Mouse (Mus musculus): Measurements from ENCODE around the gene Cx3cr1. TPM values are rescaled to one million over a fixed set of nuclear protein-coding genes. Genes with fewer than 3 reads are reported as not detected.

The Cx3cr1 gene
- polyA plus RNA-seq (2015; fragmentation: Nextera tagmentation; extraction: Ambion mirVana): 4.4 and 8.5 TPM in 2 replicates

DNA sequence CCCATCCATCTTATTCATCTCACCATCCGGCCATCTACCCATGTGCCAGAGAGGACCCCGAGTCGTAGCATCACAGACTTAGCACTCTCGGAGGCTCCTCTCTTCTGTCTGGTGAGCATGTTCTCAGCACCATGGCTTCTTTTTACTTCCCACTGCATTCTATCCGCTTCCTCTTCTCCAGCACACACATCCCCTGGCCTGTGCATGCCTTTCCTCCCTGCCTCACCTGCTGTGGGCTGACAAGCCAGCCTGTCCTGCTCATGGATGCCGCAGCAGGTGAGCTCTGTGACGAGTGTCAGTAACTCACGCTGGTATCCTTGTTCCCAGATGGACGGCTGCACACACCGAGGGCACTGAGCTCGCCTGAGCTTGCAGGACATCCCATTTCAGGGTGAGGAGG, at the start of gene Cx3cr1:
Gene Cx3cr1 (minus strand): TSS at position 101 of the 400 bp plus-strand sequence.

DNA sequence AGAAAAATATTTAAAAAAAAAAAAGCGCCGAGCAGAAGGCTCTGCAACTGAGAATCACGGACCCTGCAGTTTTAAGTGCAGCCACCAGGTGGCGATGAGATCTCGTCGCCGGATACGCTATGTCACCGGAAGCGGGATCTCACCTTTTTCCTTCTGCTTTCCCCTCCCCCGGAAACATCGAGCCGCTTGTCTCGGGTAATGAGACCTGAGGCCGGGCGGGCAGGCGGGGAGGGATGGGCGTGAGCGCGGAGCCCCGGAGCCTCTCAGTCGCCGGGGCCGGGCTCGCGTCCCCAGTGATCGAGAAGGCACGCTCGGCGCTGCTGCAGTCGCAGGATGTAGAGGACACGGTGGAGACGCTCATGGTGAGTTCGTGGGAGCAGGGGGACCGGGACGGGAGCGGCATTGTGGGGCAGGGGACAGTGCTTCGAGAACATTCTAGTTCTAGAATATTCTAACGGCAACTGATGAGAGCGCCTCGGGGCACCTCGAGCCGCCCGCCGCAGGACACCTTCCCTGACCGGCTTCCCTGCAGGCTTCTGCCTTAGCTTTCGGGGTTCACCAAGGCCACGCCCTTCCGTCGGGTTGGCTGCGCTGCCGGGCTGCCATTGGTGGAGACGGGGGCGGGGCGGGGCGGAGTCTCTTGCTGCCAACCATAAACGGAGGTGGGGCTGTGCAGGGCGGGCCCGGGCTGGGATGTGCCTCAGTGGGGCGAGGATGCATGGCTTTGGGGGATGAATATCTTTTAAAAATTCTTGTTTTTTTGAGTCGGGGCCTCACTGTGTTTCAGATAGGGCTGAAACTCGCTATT, 40.7 kb upstream of the Cx3cr1 start, which contains the start of gene Slc25a38:
Gene Slc25a38 (plus strand): TSS at position 164 of the 808 bp plus-strand sequence.

DNA sequence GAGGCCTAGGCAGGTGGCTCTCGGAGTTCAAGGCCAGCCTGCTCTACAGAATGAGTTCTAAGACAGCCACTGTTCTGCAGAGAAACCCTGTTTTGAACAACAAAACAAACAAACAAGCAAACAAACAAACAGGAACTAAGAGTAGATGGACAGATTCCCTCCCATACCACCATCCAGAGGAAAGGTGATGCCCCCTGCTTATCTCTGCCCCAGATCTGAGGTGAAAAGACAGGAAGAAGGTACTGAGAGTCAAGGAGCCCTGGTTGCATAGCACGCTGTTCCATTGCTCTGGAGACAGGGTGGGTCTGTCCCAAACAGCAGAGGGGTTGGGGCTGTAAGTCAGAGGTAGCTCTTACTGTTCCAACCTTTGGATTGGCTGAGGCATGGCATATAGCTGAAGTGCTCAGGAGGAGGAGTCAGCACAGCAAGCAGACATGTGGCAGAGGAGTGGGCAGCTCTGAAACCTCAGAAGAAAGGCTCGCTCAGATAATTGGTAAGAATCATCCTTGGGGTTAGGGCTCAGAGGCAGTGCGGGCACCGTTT, 22.1 kb upstream of the Cx3cr1 start, which contains the start of gene Ccr8:
Gene Ccr8 (plus strand): TSS at position 419 of the 543 bp plus-strand sequence.

GRCm38 (mm10) chr9:120023086-120023811, 46.4 kb downstream of the Cx3cr1 start, which contains the start of gene Xirp1:
Gene Xirp1, minus strand, starts transcription at chr9:120023598.

GRCm38 (mm10) chr9:119984536-119985011, 85.1 kb downstream of the Cx3cr1 start, which contains the start of gene Csrnp1:
Gene Csrnp1, minus strand, starts transcription at chr9:119984658.

DNA sequence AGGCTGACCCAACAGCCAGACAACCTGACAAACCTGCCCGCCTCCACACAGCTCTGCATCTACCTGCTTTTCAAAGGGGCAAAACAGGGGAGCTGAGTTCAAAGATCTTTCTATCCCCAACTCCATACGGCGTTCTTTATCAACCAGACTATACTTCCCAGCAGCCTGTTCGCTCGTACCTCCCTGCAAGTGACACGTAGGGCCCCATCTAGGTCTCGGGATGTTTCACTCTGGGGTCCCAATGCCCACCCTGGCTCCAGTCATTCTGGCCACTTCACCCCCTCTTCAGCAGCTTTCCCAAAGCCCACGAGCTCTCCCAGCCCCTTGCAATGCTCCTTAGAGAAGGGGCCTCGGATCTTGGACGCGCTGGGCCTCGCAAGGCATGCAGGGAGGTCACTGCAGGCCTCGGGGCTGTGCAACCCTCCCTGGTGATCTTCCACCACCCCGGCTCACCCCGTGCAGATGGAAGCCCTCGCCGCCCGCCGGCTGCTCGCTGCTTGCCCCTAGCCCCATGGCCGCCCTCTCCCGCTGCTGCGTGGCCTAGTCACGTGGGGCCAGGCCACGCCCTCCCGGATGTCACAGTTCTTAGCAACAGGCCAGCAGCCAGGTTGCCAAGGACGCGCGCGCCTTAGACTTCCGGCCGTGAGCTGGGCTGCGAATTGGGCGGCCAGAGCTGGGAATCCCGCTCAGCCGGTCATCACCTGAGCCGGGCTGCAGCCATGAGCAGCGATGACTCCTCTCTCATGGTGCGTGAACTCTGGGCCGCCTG, 132.5 kb downstream of the Cx3cr1 start, which contains the start of the genes Gorasp1 and Ttc21a:
Gene Gorasp1 (minus strand): TSS at position 561 of the 769 bp plus-strand sequence.
Gene Ttc21a (plus strand): TSS at position 602 of the 769 bp plus-strand sequence.

GRCm38 (mm10) chr9:119894339-119895009, 175.2 kb downstream of the Cx3cr1 start, which contains the start of gene Wdr48:
Gene Wdr48, plus strand, starts transcription at chr9:119894878.

Other genes starting within 250 kb of the Cx3cr1 start
- 0.02 and 0.04 TPM in 2 replicates for gene Scn11a, start 244.4 kb downstream of the Cx3cr1 start, polyA plus RNA-seq (2015; fragmentation: Nextera tagmentation; extraction: Ambion mirVana)
- gene Wdr48, start 175.0 kb downstream of the Cx3cr1 start, polyA plus RNA-seq (2015; fragmentation: Nextera tagmentation; extraction: Ambion mirVana): 19.0 and 22.3 TPM in 2 replicates
- gene Gorasp1, start 132.3 kb downstream of the Cx3cr1 start, polyA plus RNA-seq (2015; fragmentation: Nextera tagmentation; extraction: Ambion mirVana): 8.3 and 10.4 TPM in 2 replicates
- 0.12 and 0.29 TPM in 2 replicates for gene Ttc21a, start 132.3 kb downstream of the Cx3cr1 start, polyA plus RNA-seq (2015; fragmentation: Nextera tagmentation; extraction: Ambion mirVana)
- 2.4 and 4.1 TPM in 2 replicates for gene Csrnp1, start 85.2 kb downstream of the Cx3cr1 start, polyA plus RNA-seq (2015; fragmentation: Nextera tagmentation; extraction: Ambion mirVana)
- gene Xirp1, start 46.3 kb downstream of the Cx3cr1 start, polyA plus RNA-seq (2015; fragmentation: Nextera tagmentation; extraction: Ambion mirVana): 0.05 TPM in 1 of 2 replicates, not detected in the other
- gene Ccr8, start 22.2 kb upstream of the Cx3cr1 start, polyA plus RNA-seq (2015; fragmentation: Nextera tagmentation; extraction: Ambion mirVana): 0.43 and 0.79 TPM in 2 replicates
- 107 and 126 TPM in 2 replicates for gene Slc25a38, start 40.5 kb upstream of the Cx3cr1 start, polyA plus RNA-seq (2015; fragmentation: Nextera tagmentation; extraction: Ambion mirVana)
- 1,614 and 1,633 TPM in 2 replicates for gene Rpsa, start 57.8 kb upstream of the Cx3cr1 start, polyA plus RNA-seq (2015; fragmentation: Nextera tagmentation; extraction: Ambion mirVana)
- gene Mobp, start 79.8 kb upstream of the Cx3cr1 start, polyA plus RNA-seq (2015; fragmentation: Nextera tagmentation; extraction: Ambion mirVana): 0.07 TPM in 1 of 2 replicates, not detected in the other
- 0.05 and 0.12 TPM in 2 replicates for gene Myrip, start 231.6 kb upstream of the Cx3cr1 start, polyA plus RNA-seq (2015; fragmentation: Nextera tagmentation; extraction: Ambion mirVana)

Measured in spleen, postnatal 0 days (tissue).